Mouse (Mus musculus) heart, embryonic 11.5 days (tissue): ENCODE results near the gene Col16a1. TPM values are rescaled to one million over a fixed set of nuclear protein-coding genes. Genes with fewer than 3 reads are reported as not detected.

Experiments used
- ATAC-seq: fragments of 200-750 bp; cut with Nextera tagmentation; replicated peaks from 2 replicates; pipeline ENCODE4 v1.8.0; 2017; ENCODE audit warnings: moderate library complexity; ENCODE audit not compliant: insufficient number of reproducible peaks, low FRiP score, low TSS enrichment
- H3K27ac ChIP-seq: fragments of 300-500 bp; sonication (generic); 2 replicates; pipeline ENCODE4 v1.5.1; 2014; ENCODE audit warnings: mild to moderate bottlenecking, low read depth, low read length
- H3K27me3 ChIP-seq: fragments of 300-500 bp; sonication (generic); 2 replicates; pipeline ENCODE4 v1.6.1; 2014; ENCODE audit warnings: mild to moderate bottlenecking, low read length, mixed read lengths; ENCODE audit not compliant: control insufficient read depth, insufficient read depth
- H3K36me3 ChIP-seq: fragments of 300-500 bp; sonication (generic); 2 replicates; pipeline ENCODE4 v1.6.1; 2014; ENCODE audit warnings: mild to moderate bottlenecking, low read length, moderate library complexity, mixed read lengths; ENCODE audit not compliant: control insufficient read depth, insufficient read depth
- H3K4me1 ChIP-seq: fragments of 300-500 bp; sonication (generic); 2 replicates; pipeline ENCODE4 v1.6.1; 2014; ENCODE audit warnings: low read length; ENCODE audit not compliant: control insufficient read depth, insufficient read depth
- H3K4me2 ChIP-seq: fragments of 300-500 bp; sonication (generic); 2 replicates; pipeline ENCODE4 v1.6.1; 2014; ENCODE audit warnings: mild to moderate bottlenecking, moderate library complexity
- H3K4me3 ChIP-seq: fragments of 300-500 bp; sonication (generic); 2 replicates; pipeline ENCODE4 v1.5.1; 2014; ENCODE audit warnings: low read depth, low read length
- H3K9ac ChIP-seq: fragments of 300-500 bp; sonication (generic); 2 replicates; pipeline ENCODE4 v1.6.1; 2014; ENCODE audit warnings: mild to moderate bottlenecking, low read depth, low read length, moderate library complexity
- H3K9me3 ChIP-seq: fragments of 300-500 bp; sonication (generic); replicated peaks from 2 replicates; pipeline ENCODE4 v1.6.1; 2016; ENCODE audit warnings: low read length; ENCODE audit not compliant: control insufficient read depth
- WGBS: fragments of 180-500 bp; shearing (Covaris S2); extraction: QIAGEN DNeasy Blood & Tissue Kit; methylation state at CpG from one replicate; pipeline ENCODE4 v1.1.7; 2014; ENCODE audit not compliant: insufficient replicate concordance; 5-methylcytosine and 5-hydroxymethylcytosine counted together
- polyA plus RNA-seq: library from polyadenylated mRNA; unstranded; fragments of >200 nt; fragmentation: Nextera tagmentation; extraction: Ambion mirVana; gene quantifications from 2 replicates; pipeline ENCODE4 v1.2.1, GENCODE M21; 2014

The Col16a1 gene
- polyA plus RNA-seq, 1 experiment from 2014 or later, result 15.4 TPM

DNA sequence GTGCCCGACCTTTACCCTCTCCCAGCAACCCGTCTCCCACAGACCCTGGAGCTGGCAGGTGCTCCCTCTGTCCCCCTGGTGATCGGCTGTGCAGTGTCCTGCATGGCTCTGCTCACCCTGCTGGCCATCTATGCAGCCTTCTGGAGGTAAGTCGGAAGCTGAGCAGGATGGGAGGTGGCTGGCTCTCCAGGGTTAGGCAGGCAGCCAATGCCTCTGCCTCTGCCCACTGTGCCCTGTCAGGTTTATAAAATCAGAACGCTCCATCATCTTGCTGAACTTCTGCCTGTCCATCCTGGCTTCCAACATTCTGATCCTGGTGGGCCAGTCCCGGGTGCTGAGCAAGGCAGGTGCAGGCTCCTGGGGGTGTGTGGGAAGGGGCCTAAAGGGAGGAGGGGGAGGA lies 35.4 kb upstream of the Col16a1 start:
- Histone ChIP-seq H3K9ac (no peak overlapping the region), H3K36me3 (no peaks in the 10 kb centered on the region), H3K4me1 (no peaks in the 10 kb centered on the region), H3K4me3 (no peak overlapping the region), H3K9me3 (no peaks in the 10 kb centered on the region), H3K27ac (no peak overlapping the region), H3K4me2 (no peak overlapping the region), H3K27me3 (peaks cover 58% of the 10 kb centered on the region)
- 82% methylated on average over 6 of the region's 6 CpGs for WGBS
- ATAC-seq, result no peak

DNA sequence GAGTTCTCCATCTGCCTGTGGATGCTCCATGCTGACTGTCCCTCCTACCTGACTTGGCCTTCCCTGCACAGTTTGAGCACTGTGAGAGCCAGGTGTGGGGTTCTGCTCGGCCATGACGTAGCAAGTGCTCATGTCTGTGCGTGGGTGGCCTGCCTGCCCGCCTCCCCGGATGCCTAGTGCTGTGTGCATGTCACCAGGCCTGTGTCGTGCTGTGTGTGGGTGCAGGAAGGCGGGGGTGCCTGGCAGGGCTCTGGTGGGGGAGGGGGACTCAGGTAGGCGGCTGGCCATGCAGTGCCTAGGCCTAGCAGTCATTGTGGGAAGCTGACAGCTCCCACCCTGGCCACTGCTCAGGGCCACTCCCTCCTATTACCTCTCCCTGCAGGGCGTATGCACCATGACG lies 34.5 kb upstream of the Col16a1 start:
- no peak overlapping the region for H3K9ac ChIP-seq
- WGBS, result 71% methylated on average over 10 of the region's 10 CpGs
- no peaks in the 10 kb centered on the region for H3K4me1 ChIP-seq
- peaks cover 52% of the 10 kb centered on the region for H3K27me3 ChIP-seq
- H3K4me2 ChIP-seq, result no peak overlapping the region
- H3K27ac ChIP-seq, result no peak overlapping the region
- H3K9me3 ChIP-seq, result no peaks in the 10 kb centered on the region
- no peaks in the 10 kb centered on the region for H3K36me3 ChIP-seq
- no peak for ATAC-seq
- no peak overlapping the region for H3K4me3 ChIP-seq

DNA sequence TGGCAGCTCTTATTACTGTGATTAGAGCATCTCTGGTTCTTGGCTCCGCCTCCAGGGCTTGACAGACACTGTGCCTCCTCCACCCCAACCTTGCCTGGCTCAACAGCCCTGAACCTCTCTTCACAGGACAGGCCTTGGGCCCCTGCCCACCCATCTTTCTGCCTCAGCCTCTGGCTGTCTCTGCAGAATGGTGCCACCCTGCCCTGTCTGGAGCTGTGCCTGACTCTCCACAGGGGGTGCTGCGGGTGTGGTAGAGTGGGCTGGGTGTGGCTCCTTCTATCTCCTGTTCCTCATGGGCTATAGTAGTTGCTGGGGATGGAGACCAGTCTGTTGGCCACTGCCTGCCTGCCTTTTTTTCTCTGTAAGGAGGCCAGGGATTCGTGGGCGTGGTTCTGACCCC lies 31.6 kb upstream of the Col16a1 start:
- ATAC-seq, result no peak
- WGBS, result 54% methylated on average over 4 of the region's 4 CpGs
- H3K4me2 ChIP-seq, result no peak overlapping the region
- no peaks in the 10 kb centered on the region for H3K9me3 ChIP-seq
- no peaks in the 10 kb centered on the region for H3K4me1 ChIP-seq
- no peaks in the 10 kb centered on the region for H3K36me3 ChIP-seq
- no peak overlapping the region for H3K4me3 ChIP-seq
- H3K27ac ChIP-seq, result no peak overlapping the region
- H3K9ac ChIP-seq, result no peak overlapping the region
- peaks cover 40% of the 10 kb centered on the region for H3K27me3 ChIP-seq

- Histone ChIP-seq H3K9me3 (no peaks in the 10 kb centered on the region), H3K4me1 (peaks cover 3% of the 10 kb centered on the region), H3K4me2 (no peak overlapping the region), H3K36me3 (no peaks in the 10 kb centered on the region), H3K27me3 (peaks cover 42% of the 10 kb centered on the region), H3K9ac (no peak overlapping the region), H3K4me3 (no peak overlapping the region), H3K27ac (no peak overlapping the region)
- no peak for ATAC-seq
- WGBS, result 55% methylated on average over 18 of the region's 18 CpGs
Observed at GRCm38 (mm10) chr4:130017036-130017674, 30.5 kb upstream of the Col16a1 start.

GRCm38 (mm10) chr4:130022952-130023351 lies 24.7 kb upstream of the Col16a1 start:
- Histone ChIP-seq H3K4me2 (no peak overlapping the region), H3K4me3 (no peak overlapping the region), H3K4me1 (peaks cover 5% of the 10 kb centered on the region), H3K9me3 (no peaks in the 10 kb centered on the region), H3K27me3 (peaks cover 19% of the 10 kb centered on the region), H3K9ac (no peak overlapping the region), H3K27ac (no peak overlapping the region), H3K36me3 (no peaks in the 10 kb centered on the region)
- WGBS, result 82% methylated on average over 8 of the region's 8 CpGs
- no peak for ATAC-seq

GRCm38 (mm10) chr4:130023511-130024231 lies 24.0 kb upstream of the Col16a1 start:
- Histone ChIP-seq H3K36me3 (no peaks in the 10 kb centered on the region), H3K27me3 (peaks cover 21% of the 10 kb centered on the region), H3K4me3 (no peak overlapping the region), H3K4me2 (no peak overlapping the region), H3K27ac (no peak overlapping the region), H3K4me1 (peaks cover 5% of the 10 kb centered on the region), H3K9ac (no peak overlapping the region), H3K9me3 (no peaks in the 10 kb centered on the region)
- WGBS, result 63% methylated on average over 10 of the region's 10 CpGs
- ATAC-seq, result no peak

DNA sequence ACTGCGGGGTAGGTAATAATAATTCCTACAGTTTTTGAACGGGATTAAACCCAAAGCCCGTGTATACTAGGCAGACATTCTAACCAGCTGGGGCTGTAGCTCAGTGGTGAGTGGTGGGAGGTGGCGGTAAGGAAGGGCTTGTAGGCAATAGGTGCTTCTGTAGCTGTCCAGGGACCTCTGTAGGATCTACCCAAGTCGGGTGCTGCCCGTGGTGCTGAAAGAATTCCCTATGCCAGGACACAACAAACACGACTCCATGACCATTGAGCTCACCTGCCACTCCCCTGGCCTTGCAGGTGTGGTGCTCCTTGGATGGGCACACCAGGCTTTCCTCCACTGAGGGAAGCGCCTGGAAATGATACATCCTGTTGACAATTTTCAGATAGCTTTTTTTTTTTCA lies 22.1 kb upstream of the Col16a1 start:
- H3K27me3 ChIP-seq, result peaks cover 14% of the 10 kb centered on the region
- no peak overlapping the region for H3K27ac ChIP-seq
- H3K9me3 ChIP-seq, result no peaks in the 10 kb centered on the region
- H3K4me2 ChIP-seq, result no peak overlapping the region
- no peak for ATAC-seq
- H3K4me1 ChIP-seq, result peaks cover 5% of the 10 kb centered on the region
- no peak overlapping the region for H3K4me3 ChIP-seq
- no peaks in the 10 kb centered on the region for H3K36me3 ChIP-seq
- 39% methylated on average over 8 of the region's 8 CpGs for WGBS
- H3K9ac ChIP-seq, result no peak overlapping the region

DNA sequence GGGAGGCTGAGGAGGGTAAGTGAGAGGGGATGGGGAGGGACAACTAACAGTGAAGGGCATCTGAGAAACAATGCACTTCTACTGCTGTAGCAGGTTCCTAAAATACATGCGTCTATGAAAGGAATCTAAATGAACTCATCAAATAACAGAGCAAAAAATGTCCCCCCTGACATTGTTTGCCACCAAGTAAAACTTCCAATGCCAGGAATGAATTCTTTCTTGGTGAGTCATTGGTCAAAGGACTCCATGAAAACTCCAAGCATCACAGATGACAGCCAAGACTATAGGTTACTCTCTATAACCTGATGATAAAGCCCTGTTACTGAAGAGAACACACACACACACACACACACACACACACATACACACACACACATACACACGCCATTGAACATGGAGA lies 16.5 kb upstream of the Col16a1 start:
- H3K9ac ChIP-seq, result no peak overlapping the region
- no peak overlapping the region for H3K4me2 ChIP-seq
- H3K4me1 ChIP-seq, result no peaks in the 10 kb centered on the region; the same call in 1 of the 2 replicates
- H3K27me3 ChIP-seq, result peaks cover 33% of the 10 kb centered on the region
- 88% methylated on average over 2 of the region's 2 CpGs for WGBS
- no peak overlapping the region for H3K4me3 ChIP-seq
- no peak overlapping the region for H3K27ac ChIP-seq
- H3K36me3 ChIP-seq, result no peaks in the 10 kb centered on the region
- H3K9me3 ChIP-seq, result no peaks in the 10 kb centered on the region
- no peak for ATAC-seq

GRCm38 (mm10) chr4:130033496-130033895 lies 14.1 kb upstream of the Col16a1 start:
- H3K27ac ChIP-seq, result no peak overlapping the region
- no peak overlapping the region for H3K4me2 ChIP-seq
- H3K27me3 ChIP-seq, result peaks cover 27% of the 10 kb centered on the region
- no peak overlapping the region for H3K9ac ChIP-seq
- no peaks in the 10 kb centered on the region for H3K9me3 ChIP-seq
- H3K4me1 ChIP-seq, result peaks cover 12% of the 10 kb centered on the region
- no peaks in the 10 kb centered on the region for H3K36me3 ChIP-seq
- no peak overlapping the region for H3K4me3 ChIP-seq
- no peak for ATAC-seq
- 60% methylated on average over 7 of the region's 7 CpGs for WGBS
